Mouse (Mus musculus) heart, embryonic 12.5 days (tissue): Measurements from ENCODE around the gene Mstn. TPM values are rescaled to one million over a fixed set of nuclear protein-coding genes. Genes with fewer than 3 reads are reported as not detected.

Experiments used
- ATAC-seq: fragments of 200-750 bp; cut with Nextera tagmentation; 2 replicates; pipeline ENCODE4 v1.8.0; 2017; ENCODE audit warnings: moderate TSS enrichment, moderate library complexity; ENCODE audit not compliant: insufficient number of reproducible peaks, low FRiP score
- H3K27ac ChIP-seq: fragments of 300-500 bp; sonication (generic); 2 replicates; pipeline ENCODE4 v1.5.1; 2016; ENCODE audit warnings: mild to moderate bottlenecking, moderate library complexity; ENCODE audit not compliant: poor library complexity, severe bottlenecking
- H3K27me3 ChIP-seq: fragments of 300-500 bp; sonication (generic); replicated peaks from 2 replicates; pipeline ENCODE4 v1.6.1; 2016; ENCODE audit warnings: mild to moderate bottlenecking, moderate library complexity
- H3K36me3 ChIP-seq: fragments of 300-500 bp; sonication (generic); 2 replicates; pipeline ENCODE4 v1.6.1; 2016; ENCODE audit warnings: mild to moderate bottlenecking, moderate library complexity
- H3K4me1 ChIP-seq: fragments of 300-500 bp; sonication (generic); replicated peaks from 2 replicates; pipeline ENCODE4 v1.6.1; 2016; ENCODE audit warnings: mild to moderate bottlenecking
- H3K4me2 ChIP-seq: fragments of 300-500 bp; sonication (generic); 2 replicates; pipeline ENCODE4 v1.6.1; 2016; ENCODE audit warnings: mild to moderate bottlenecking, moderate library complexity
- H3K4me3 ChIP-seq: fragments of 300-500 bp; sonication (generic); 2 replicates; pipeline ENCODE4 v1.5.1; 2016; ENCODE audit warnings: mild to moderate bottlenecking
- H3K9ac ChIP-seq: fragments of 300-500 bp; sonication (generic); 2 replicates; pipeline ENCODE4 v1.6.1; 2016; ENCODE audit warnings: mild to moderate bottlenecking, moderate library complexity
- H3K9me3 ChIP-seq: fragments of 300-500 bp; sonication (generic); replicated peaks from 2 replicates; pipeline ENCODE4 v1.6.1; 2016; ENCODE audit warnings: mild to moderate bottlenecking, moderate library complexity
- WGBS: fragments of 180-500 bp; shearing (Covaris S2); methylation state at CpG from one replicate; pipeline ENCODE4 v1.1.7; 2016; 5-methylcytosine and 5-hydroxymethylcytosine counted together
- polyA plus RNA-seq: library from polyadenylated mRNA; unstranded; fragments of >200 nt; fragmentation: Nextera tagmentation; extraction: Ambion mirVana; gene quantifications from 2 replicates; pipeline ENCODE4 v1.2.1, GENCODE M21; 2016

The Mstn gene
- polyA plus RNA-seq: 13.0 and 13.1 TPM in 2 replicates

GRCm38 (mm10) chr1:53061340-53061739 is at the start of gene Mstn:
Mstn (plus strand) TSS chr1:53061640.
- no peak for ATAC-seq
- Histone ChIP-seq H3K4me1 (peaks cover 18% of the 10 kb centered on the region), H3K36me3 (no peaks in the 10 kb centered on the region), H3K9me3 (no peaks in the 10 kb centered on the region), H3K27me3 (no peaks in the 10 kb centered on the region), H3K4me2 (peak within 1 kb of the TSS; percentile 28; the same call in 1 of the 2 replicates), H3K27ac (no peak within 1 kb of the TSS), H3K9ac (no peak within 1 kb of the TSS), H3K4me3 (no peak within 1 kb of the TSS)
- WGBS: 62% methylated on average over 6 of the region's 6 CpGs

GRCm38 (mm10) chr1:53014716-53015115 is 46.7 kb upstream of the Mstn start:
- H3K4me3 ChIP-seq: no peak overlapping the region
- ATAC-seq: no peak
- WGBS: 74% methylated on average over 6 of the region's 6 CpGs
- no peaks in the 10 kb centered on the region for H3K9me3 ChIP-seq
- no peak overlapping the region for H3K27ac ChIP-seq
- H3K36me3 ChIP-seq: no peaks in the 10 kb centered on the region
- H3K27me3 ChIP-seq: no peaks in the 10 kb centered on the region
- H3K9ac ChIP-seq: no peak overlapping the region
- H3K4me1 ChIP-seq: no peaks in the 10 kb centered on the region
- no peak overlapping the region for H3K4me2 ChIP-seq

- Histone ChIP-seq H3K4me2 (no peak overlapping the region), H3K9ac (no peak overlapping the region), H3K4me3 (no peak overlapping the region), H3K4me1 (no peaks in the 10 kb centered on the region), H3K36me3 (no peaks in the 10 kb centered on the region), H3K27me3 (no peaks in the 10 kb centered on the region), H3K27ac (no peak overlapping the region), H3K9me3 (no peaks in the 10 kb centered on the region)
- WGBS: 84% methylated on average over 5 of the region's 5 CpGs
- ATAC-seq: no peak
These were observed 45.8 kb upstream of the Mstn start for GRCm38 (mm10) chr1:53015606-53016005.

DNA sequence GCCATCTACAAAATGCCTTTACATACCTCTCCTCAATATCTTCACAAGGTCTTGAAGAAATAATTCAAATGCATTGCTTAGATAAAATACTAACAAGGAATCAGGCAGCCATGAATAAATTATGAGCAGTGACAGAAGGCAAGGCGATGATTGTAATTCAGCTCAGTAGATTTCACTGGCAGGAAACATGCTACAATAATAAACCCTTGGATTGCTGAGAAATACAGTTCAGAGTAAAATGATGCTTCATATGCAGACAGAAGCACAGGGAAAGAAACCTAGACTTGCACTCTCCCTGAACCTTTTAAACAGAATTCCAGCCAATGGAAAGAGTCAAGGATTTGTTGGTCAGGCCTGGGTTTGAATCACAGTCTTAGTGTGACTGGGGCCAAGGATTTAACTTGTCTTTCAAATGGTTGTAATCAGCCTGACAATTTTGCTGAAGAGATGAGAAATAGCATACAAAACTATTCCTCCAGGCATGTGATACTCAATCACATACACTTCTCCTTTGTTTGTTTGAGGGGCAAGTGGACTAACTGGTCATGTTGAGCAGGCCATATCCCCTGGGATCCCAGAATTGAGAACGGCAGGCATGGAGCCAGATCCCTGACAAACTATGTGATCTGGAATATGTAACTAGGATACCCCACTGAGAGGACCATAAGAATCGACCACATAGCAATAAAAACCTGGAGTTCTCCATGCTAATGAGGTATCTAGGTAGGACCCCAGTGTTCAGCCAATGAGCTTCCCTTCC is 42.5 kb upstream of the Mstn start:
- 58% methylated on average over 3 of the region's 3 CpGs for WGBS
- Histone ChIP-seq H3K27ac (no peak overlapping the region), H3K9me3 (no peaks in the 10 kb centered on the region), H3K4me1 (no peaks in the 10 kb centered on the region), H3K4me2 (no peak overlapping the region), H3K9ac (no peak overlapping the region), H3K27me3 (no peaks in the 10 kb centered on the region), H3K36me3 (no peaks in the 10 kb centered on the region), H3K4me3 (no peak overlapping the region)
- no peak for ATAC-seq

DNA sequence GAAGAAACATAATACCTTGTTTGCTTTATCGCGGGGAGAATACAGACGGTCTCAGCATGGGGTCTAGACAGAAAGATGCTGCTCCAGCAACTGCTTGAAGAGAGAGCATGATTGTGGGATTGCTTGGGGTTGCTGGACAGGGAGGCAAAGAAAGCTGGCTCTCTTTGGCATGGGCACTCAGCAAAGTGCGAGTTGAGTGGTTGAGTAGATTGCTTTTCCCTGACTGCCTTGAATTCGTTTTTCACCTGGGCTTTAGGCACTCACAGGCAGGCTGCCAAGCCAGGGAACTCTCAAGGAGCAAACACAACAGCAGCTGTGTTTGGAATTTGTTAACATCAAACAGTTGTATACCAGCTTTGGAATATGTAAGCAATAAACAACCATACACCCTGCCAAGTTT is 41.4 kb upstream of the Mstn start, which contains the start of gene 1700019D03Rik:
Gene 1700019D03Rik (minus strand): TSS at position 101 of the 400 bp plus-strand sequence.
- Histone ChIP-seq H3K27ac (no peak within 1 kb of the TSS), H3K36me3 (no peaks in the 10 kb centered on the region), H3K4me1 (no peaks in the 10 kb centered on the region), H3K27me3 (no peaks in the 10 kb centered on the region), H3K4me3 (no peak within 1 kb of the TSS), H3K4me2 (no peak within 1 kb of the TSS), H3K9ac (no peak within 1 kb of the TSS), H3K9me3 (no peaks in the 10 kb centered on the region)
- ATAC-seq: no peak
- WGBS: 56% methylated on average over 5 of the region's 5 CpGs

GRCm38 (mm10) chr1:53032550-53032949 is 28.9 kb upstream of the Mstn start:
- Histone ChIP-seq H3K4me3 (no peak overlapping the region), H3K36me3 (no peaks in the 10 kb centered on the region), H3K4me1 (0 out of 2 replicates have a peak, but pooled peaks cover 3% of the 10 kb centered on the region), H3K4me2 (no peak overlapping the region), H3K27me3 (no peaks in the 10 kb centered on the region), H3K9ac (no peak overlapping the region), H3K27ac (no peak overlapping the region), H3K9me3 (0 out of 2 replicates have a peak, but pooled peaks cover 4% of the 10 kb centered on the region)
- no peak for ATAC-seq

GRCm38 (mm10) chr1:53037443-53037871 is 24.0 kb upstream of the Mstn start:
- Histone ChIP-seq H3K4me1 (0 out of 2 replicates have a peak, but pooled peaks cover 5% of the 10 kb centered on the region), H3K36me3 (no peaks in the 10 kb centered on the region), H3K9me3 (0 out of 2 replicates have a peak, but pooled peaks cover 4% of the 10 kb centered on the region), H3K4me2 (no peak overlapping the region), H3K27me3 (no peaks in the 10 kb centered on the region), H3K9ac (no peak overlapping the region), H3K4me3 (no peak overlapping the region), H3K27ac (no peak overlapping the region)
- WGBS: 61% methylated on average over 5 of the region's 5 CpGs
- ATAC-seq: no peak

DNA sequence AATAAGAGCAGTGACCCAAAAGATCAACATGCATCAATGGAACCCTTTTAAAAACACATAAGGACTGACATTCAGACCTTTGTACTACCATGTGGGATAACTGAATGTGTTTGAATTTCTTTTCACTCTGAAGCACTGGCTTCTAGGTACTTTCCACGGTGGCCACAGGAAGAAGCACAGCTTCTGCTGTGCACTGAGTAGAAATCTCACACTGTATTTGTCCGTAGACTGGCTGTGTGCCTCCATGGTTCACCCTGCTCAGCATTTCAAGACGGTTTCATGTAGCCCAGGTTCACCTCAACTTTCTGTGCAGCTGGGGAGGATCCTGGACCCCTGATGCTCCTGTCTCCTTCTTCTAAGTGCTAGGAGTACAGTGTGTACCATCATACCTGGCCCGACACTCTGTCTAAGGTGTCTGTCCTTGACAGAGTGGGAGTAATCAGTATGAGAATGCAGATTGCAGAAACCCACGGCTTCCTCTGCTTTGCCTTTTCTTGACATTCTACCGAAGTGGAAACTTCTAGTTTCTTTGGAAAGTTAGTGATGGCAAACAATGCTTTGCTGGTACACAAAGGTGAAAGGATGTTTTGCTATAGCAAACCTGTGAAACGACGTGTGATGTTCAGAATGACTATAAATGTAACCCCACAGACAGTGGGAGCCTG is 11.5 kb upstream of the Mstn start:
- no peak overlapping the region for H3K4me2 ChIP-seq
- no peak overlapping the region for H3K27ac ChIP-seq
- no peak for ATAC-seq
- H3K9ac ChIP-seq: no peak overlapping the region
- H3K36me3 ChIP-seq: no peaks in the 10 kb centered on the region
- H3K27me3 ChIP-seq: no peaks in the 10 kb centered on the region
- H3K9me3 ChIP-seq: no peaks in the 10 kb centered on the region
- H3K4me1 ChIP-seq: no peaks in the 10 kb centered on the region
- H3K4me3 ChIP-seq: no peak overlapping the region
- WGBS: 82% methylated on average over 8 of the region's 8 CpGs

GRCm38 (mm10) chr1:53053087-53054022 is 8.1 kb upstream of the Mstn start:
- Histone ChIP-seq H3K9ac (no peak overlapping the region), H3K36me3 (no peaks in the 10 kb centered on the region), H3K9me3 (no peaks in the 10 kb centered on the region), H3K4me3 (no peak overlapping the region), H3K4me2 (no peak overlapping the region), H3K4me1 (no peaks in the 10 kb centered on the region), H3K27ac (no peak overlapping the region), H3K27me3 (no peaks in the 10 kb centered on the region)
- no peak for ATAC-seq
- WGBS: 41% methylated on average over 9 of the region's 9 CpGs

- WGBS: 81% methylated on average over 5 of the region's 5 CpGs
- no peak overlapping the region for H3K27ac ChIP-seq
These were observed 2.3 kb upstream of the Mstn start for GRCm38 (mm10) chr1:53059106-53059505.

GRCm38 (mm10) chr1:53060499-53060898 is 941 bp upstream of the Mstn start:
- Histone ChIP-seq H3K27ac (no peak overlapping the region), H3K36me3 (no peaks in the 10 kb centered on the region), H3K9me3 (no peaks in the 10 kb centered on the region), H3K4me2 (peak overlapping the region; percentile 28; the same call in 1 of the 2 replicates), H3K4me3 (no peak overlapping the region), H3K9ac (no peak overlapping the region), H3K27me3 (no peaks in the 10 kb centered on the region), H3K4me1 (peaks cover 18% of the 10 kb centered on the region)
- 37% methylated on average over 8 of the region's 8 CpGs for WGBS
- ATAC-seq: no peak

More at GRCm38 (mm10) chr1:53059106-53059505, 2.3 kb upstream of the Mstn start:
- Histone ChIP-seq H3K4me2 (no peak overlapping the region), H3K4me3 (no peak overlapping the region), H3K9me3 (no peaks in the 10 kb centered on the region), H3K9ac (no peak overlapping the region), H3K4me1 (peaks cover 18% of the 10 kb centered on the region), H3K27me3 (no peaks in the 10 kb centered on the region), H3K36me3 (no peaks in the 10 kb centered on the region)
- no peak for ATAC-seq
